Mouse (Mus musculus): ENCODE results near the gene Hhat.

Gene Hhat

GRCm38 (mm10) chr1:192544901-192545300 is 226.1 kb downstream of the Hhat start:
- DNase-seq, result no peak

- no peak for DNase-seq
Measured at GRCm38 (mm10) chr1:192544091-192544490, 226.9 kb downstream of the Hhat start.

- no peak for DNase-seq
Measured at GRCm38 (mm10) chr1:192543686-192544085, 227.3 kb downstream of the Hhat start.

- DNase-seq, result no peak
Measured at GRCm38 (mm10) chr1:192542093-192542492, 228.9 kb downstream of the Hhat start.

GRCm38 (mm10) chr1:192537169-192537568 is 233.9 kb downstream of the Hhat start:
- DNase-seq, result peak; percentile 37

- DNase-seq, result no peak
Measured at GRCm38 (mm10) chr1:192536440-192536839, 234.6 kb downstream of the Hhat start.

GRCm38 (mm10) chr1:192533016-192533415 is 238.0 kb downstream of the Hhat start:
- DNase-seq, result no peak

GRCm38 (mm10) chr1:192532212-192532611 is 238.8 kb downstream of the Hhat start:
- peak; percentile 43 for DNase-seq

- no peak for DNase-seq
Measured at GRCm38 (mm10) chr1:192531490-192532146, 239.4 kb downstream of the Hhat start.

- no peak for DNase-seq
Measured at GRCm38 (mm10) chr1:192525711-192526350, 245.2 kb downstream of the Hhat start.

GRCm38 (mm10) chr1:192522376-192523178 is 248.4 kb downstream of the Hhat start:
- no peak for DNase-seq

- DNase-seq, result no peak
Measured at GRCm38 (mm10) chr1:192520836-192521435, 250.1 kb downstream of the Hhat start.

GRCm38 (mm10) chr1:192519713-192520112 is 251.3 kb downstream of the Hhat start:
- DNase-seq, result no peak

- DNase-seq, result no peak
Measured at GRCm38 (mm10) chr1:192515373-192515772, 255.7 kb downstream of the Hhat start.

GRCm38 (mm10) chr1:192512821-192513220 is 258.2 kb downstream of the Hhat start:
- no peak for DNase-seq

- no peak for DNase-seq
Measured at GRCm38 (mm10) chr1:192503651-192504050, 267.4 kb downstream of the Hhat start.

GRCm38 (mm10) chr1:192502835-192503234 is 268.2 kb downstream of the Hhat start:
- DNase-seq, result no peak

GRCm38 (mm10) chr1:192502016-192502415 is 269.0 kb downstream of the Hhat start:
- no peak for DNase-seq

- no peak for DNase-seq
Measured at GRCm38 (mm10) chr1:192497505-192497904, 273.5 kb downstream of the Hhat start.

GRCm38 (mm10) chr1:192489908-192490825 is 280.9 kb downstream of the Hhat start:
- peak; percentile 37 for DNase-seq

- DNase-seq, result no peak
Measured at GRCm38 (mm10) chr1:192487571-192487970, 283.5 kb downstream of the Hhat start.

GRCm38 (mm10) chr1:192485030-192485429 is 286.0 kb downstream of the Hhat start:
- peak; percentile 66 for DNase-seq

Measured in lung, postnatal 10 days (tissue).